Mouse (Mus musculus) E14TG2a.4 (cell line): Measurements from ENCODE around the gene Gm42372.

ENCODE experiments used
- CTCF ChIP-seq: conservative IDR thresholded peaks from 2 replicates; pipeline ENCODE4 v1.5.1; 2014; ENCODE audit warnings: low read length
- NANOG ChIP-seq: IDR thresholded peaks from 2 replicates; pipeline ENCODE4 v1.6.1; 2014; ENCODE audit warnings: borderline replicate concordance, low read length, mixed read lengths
- POU5F1 ChIP-seq: IDR thresholded peaks from 2 replicates; pipeline ENCODE4 v1.6.1; 2014; ENCODE audit warnings: low read length, borderline replicate concordance

DNA sequence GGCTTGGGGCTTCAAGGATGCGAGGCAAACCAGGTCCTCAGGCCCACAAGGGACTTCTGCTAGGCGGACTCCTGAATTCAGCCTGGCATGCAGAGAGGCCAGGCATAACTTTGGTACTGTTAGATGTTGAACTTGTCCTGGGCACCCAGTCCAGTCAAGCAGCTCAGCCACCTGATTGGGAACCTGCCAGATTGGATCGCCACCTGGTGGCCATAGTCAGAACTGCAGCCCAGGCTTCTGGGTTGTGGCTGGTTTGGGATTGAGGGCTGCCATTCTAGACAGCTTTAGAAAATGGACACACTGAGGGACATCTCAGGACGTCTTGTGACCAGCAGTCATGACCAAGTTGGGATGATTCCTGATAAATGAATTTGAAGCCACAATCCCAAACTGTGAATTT, 16.8 kb downstream of the Gm42372 start:
- TF ChIP-seq CTCF (peak; percentile 100), NANOG (no peak), POU5F1 (no peak)
